Mouse (Mus musculus) MEL (cell line): ENCODE results near the gene Taf6l. TPM values are rescaled to one million over a fixed set of nuclear protein-coding genes. Genes with fewer than 3 reads are reported as not detected.

Source experiments
- DNase-seq: peaks from one replicate; pipeline ENCODE4 v3.0.0; 2011; ENCODE audit warnings: low read depth, low spot score
- H3K27ac ChIP-seq: 2 replicates; pipeline ENCODE4 v1.5.1; 2012; ENCODE audit warnings: low read depth, mild to moderate bottlenecking, control low read depth, low read length, moderate library complexity; ENCODE audit not compliant: control insufficient read depth
- H3K27me3 ChIP-seq, 2 experiments: fragments of 150-350 bp in 1 of 2; sonication (generic) in 1 of 2; 2 replicates each; pipeline ENCODE4 v1.6.1; 2012; ENCODE audit warnings: low read length in 2 of 2, mild to moderate bottlenecking in 2 of 2, improper control_type of control experiment in 1 of 2, moderate library complexity in 1 of 2; ENCODE audit not compliant: insufficient read depth in 2 of 2, control insufficient read depth in 1 of 2
- H3K36me3 ChIP-seq, 2 experiments: 2 replicates each; pipeline ENCODE4 v1.6.1; 2012 to 2014; ENCODE audit warnings: low read length in 2 of 2, improper control_type of control experiment in 1 of 2, inconsistent platforms in 1 of 2, mild to moderate bottlenecking in 1 of 2; ENCODE audit not compliant: insufficient read depth in 2 of 2, control insufficient read depth in 1 of 2
- H3K4me1 ChIP-seq, 2 experiments: fragments of 150-350 bp in 1 of 2; sonication (generic) in 1 of 2; 2 replicates each; pipeline ENCODE4 v1.6.1; 2012; ENCODE audit warnings: low read length in 2 of 2, improper control_type of control experiment in 1 of 2, mild to moderate bottlenecking in 1 of 2; ENCODE audit not compliant: insufficient read depth in 2 of 2, control insufficient read depth in 1 of 2
- H3K4me3 ChIP-seq, 2 experiments: fragments of 150-350 bp in 1 of 2; sonication (generic) in 1 of 2; 2 replicates each; pipeline ENCODE4 v1.5.1; 2012; ENCODE audit warnings: low read depth in 2 of 2, low read length in 2 of 2, mild to moderate bottlenecking in 2 of 2, moderate library complexity in 2 of 2, control low read depth in 1 of 2, improper control_type of control experiment in 1 of 2; ENCODE audit not compliant: control insufficient read depth in 1 of 2, insufficient read depth in 1 of 2
- H3K79me2 ChIP-seq: 2 replicates; pipeline ENCODE4 v1.6.1; 2012; ENCODE audit warnings: mild to moderate bottlenecking, low read length, moderate library complexity; ENCODE audit not compliant: control insufficient read depth, poor library complexity, insufficient read depth
- H3K9ac ChIP-seq: 2 replicates; pipeline ENCODE4 v1.6.1; 2012; ENCODE audit warnings: low read depth, mild to moderate bottlenecking, control low read depth, low read length, moderate library complexity; ENCODE audit not compliant: control insufficient read depth, poor library complexity, severe bottlenecking
- H3K9me3 ChIP-seq: fragments of 150-350 bp; sonication (generic); replicated peaks from 2 replicates; pipeline ENCODE4 v1.6.1; 2012; ENCODE audit warnings: mild to moderate bottlenecking, low read length, improper control_type of control experiment, moderate library complexity; ENCODE audit not compliant: insufficient read depth
- BHLHE40 ChIP-seq: IDR thresholded peaks from 2 replicates; pipeline ENCODE4 v1.6.1; 2012; ENCODE audit warnings: low read depth, mild to moderate bottlenecking, inconsistent platforms, low read length, improper control_type of control experiment, borderline replicate concordance
- CHD1 ChIP-seq: IDR thresholded peaks from 2 replicates; pipeline ENCODE4 v1.6.1; 2012; ENCODE audit warnings: low read depth, mild to moderate bottlenecking, inconsistent platforms, low read length, improper control_type of control experiment
- CHD2 ChIP-seq: IDR thresholded peaks from 2 replicates; pipeline ENCODE4 v1.6.1; 2011; ENCODE audit warnings: low read length, improper control_type of control experiment
- CTCF ChIP-seq, 3 experiments: IDR thresholded peaks in 2 of 3; conservative IDR thresholded peaks in 1 of 3; 2 replicates each; pipeline ENCODE4 v1.5.1; 2011 to 2012; ENCODE audit warnings: low read length in 3 of 3, low read depth in 2 of 3, mild to moderate bottlenecking in 2 of 3, improper control_type of control experiment in 1 of 3, inconsistent platforms in 1 of 3, mixed read lengths in 1 of 3, moderate library complexity in 1 of 3; ENCODE audit not compliant: control insufficient read depth in 1 of 3, insufficient read depth in 1 of 3, poor library complexity in 1 of 3, severe bottlenecking in 1 of 3
- E2F4 ChIP-seq: IDR thresholded peaks from 2 replicates; pipeline ENCODE4 v1.6.1; 2011; ENCODE audit warnings: low read depth, low read length, improper control_type of control experiment, borderline replicate concordance
- ELF1 ChIP-seq: IDR thresholded peaks from 2 replicates; pipeline ENCODE4 v1.6.1; 2014; ENCODE audit warnings: low read depth, mild to moderate bottlenecking, inconsistent platforms, low read length, improper control_type of control experiment, moderate library complexity
- EP300 ChIP-seq, 2 experiments: IDR thresholded peaks; 2 replicates each; pipeline ENCODE4 v1.6.1; 2011; ENCODE audit warnings: improper control_type of control experiment in 2 of 2, low read length in 2 of 2, low read depth in 1 of 2, mild to moderate bottlenecking in 1 of 2
- ETS1 ChIP-seq: IDR thresholded peaks from 2 replicates; pipeline ENCODE4 v1.6.1; 2012; ENCODE audit warnings: low read depth, mild to moderate bottlenecking, inconsistent platforms, low read length, improper control_type of control experiment, moderate library complexity
- GABPA ChIP-seq: IDR thresholded peaks from 2 replicates; pipeline ENCODE4 v1.6.1; 2012; ENCODE audit warnings: low read depth, mild to moderate bottlenecking, inconsistent platforms, low read length, improper control_type of control experiment, moderate library complexity
- GATA1 ChIP-seq: IDR thresholded peaks from 2 replicates; pipeline ENCODE4 v1.6.1; 2011; ENCODE audit warnings: low read depth, low read length, improper control_type of control experiment
- HCFC1 ChIP-seq: IDR thresholded peaks from 2 replicates; pipeline ENCODE4 v1.6.1; 2012; ENCODE audit warnings: low read depth, mild to moderate bottlenecking, inconsistent platforms, low read length, improper control_type of control experiment, moderate library complexity
- JUND ChIP-seq: IDR thresholded peaks from 2 replicates; pipeline ENCODE4 v1.6.1; 2011; ENCODE audit warnings: low read depth, mild to moderate bottlenecking, improper control_type of control experiment, low read length
- KAT2A ChIP-seq: conservative IDR thresholded peaks from 2 replicates; pipeline ENCODE4 v1.6.1; 2012; ENCODE audit warnings: low read depth, low read length, improper control_type of control experiment, inconsistent platforms
- MAX ChIP-seq: IDR thresholded peaks from 2 replicates; pipeline ENCODE4 v1.6.1; 2011; ENCODE audit warnings: low read length, improper control_type of control experiment
- MAZ ChIP-seq: IDR thresholded peaks from 2 replicates; pipeline ENCODE4 v1.6.1; 2012; ENCODE audit warnings: low read depth, mild to moderate bottlenecking, inconsistent platforms, low read length, improper control_type of control experiment
- MEF2A ChIP-seq: IDR thresholded peaks from 2 replicates; pipeline ENCODE4 v1.6.1; 2014; ENCODE audit warnings: low read depth, mild to moderate bottlenecking, inconsistent platforms, low read length, improper control_type of control experiment; ENCODE audit not compliant: poor library complexity, insufficient replicate concordance, severe bottlenecking; ENCODE audit errors: extremely low read depth
- MXI1 ChIP-seq: IDR thresholded peaks from 2 replicates; pipeline ENCODE4 v1.6.1; 2011; ENCODE audit warnings: mild to moderate bottlenecking, low read depth, low read length, improper control_type of control experiment
- MYB ChIP-seq: IDR thresholded peaks from 2 replicates; pipeline ENCODE4 v1.6.1; 2011; ENCODE audit warnings: mild to moderate bottlenecking, low read depth, low read length, improper control_type of control experiment
- MYC ChIP-seq: IDR thresholded peaks from 2 replicates; pipeline ENCODE4 v1.6.1; 2011; ENCODE audit warnings: low read depth, mild to moderate bottlenecking, low read length, improper control_type of control experiment, moderate library complexity
- NELFE ChIP-seq: IDR thresholded peaks from 2 replicates; pipeline ENCODE4 v1.6.1; 2011; ENCODE audit warnings: low read depth, low read length, improper control_type of control experiment
- NRF1 ChIP-seq: IDR thresholded peaks from 2 replicates; pipeline ENCODE4 v1.6.1; 2014; ENCODE audit warnings: low read depth, mild to moderate bottlenecking, inconsistent platforms, low read length, improper control_type of control experiment, moderate library complexity; ENCODE audit not compliant: poor library complexity, insufficient read depth, severe bottlenecking
- POLR2A ChIP-seq, 2 experiments: IDR thresholded peaks; 2 replicates each; pipeline ENCODE4 v1.6.1; 2011 to 2012; ENCODE audit warnings: low read length in 2 of 2, mild to moderate bottlenecking in 2 of 2, control low read depth in 1 of 2, improper control_type of control experiment in 1 of 2, low read depth in 1 of 2, moderate library complexity in 1 of 2; ENCODE audit not compliant: control insufficient read depth in 1 of 2, insufficient read depth in 1 of 2, poor library complexity in 1 of 2
- POLR2AphosphoS2 ChIP-seq: IDR thresholded peaks from 2 replicates; pipeline ENCODE4 v1.6.1; 2011; ENCODE audit warnings: low read length, improper control_type of control experiment
- POLR2AphosphoS5 ChIP-seq: IDR thresholded peaks from 2 replicates; pipeline ENCODE4 v1.6.1; 2012; ENCODE audit warnings: low read depth, borderline replicate concordance, mild to moderate bottlenecking, inconsistent platforms, low read length, moderate library complexity, mixed read lengths
- RAD21 ChIP-seq: IDR thresholded peaks from 2 replicates; pipeline ENCODE4 v1.6.1; 2011; ENCODE audit warnings: mild to moderate bottlenecking, low read depth, low read length, improper control_type of control experiment
- RCOR1 ChIP-seq: IDR thresholded peaks from 2 replicates; pipeline ENCODE4 v1.6.1; 2012; ENCODE audit warnings: low read depth, mild to moderate bottlenecking, inconsistent platforms, low read length, improper control_type of control experiment
- SMC3 ChIP-seq: IDR thresholded peaks from 2 replicates; pipeline ENCODE4 v1.6.1; 2011; ENCODE audit warnings: low read depth, low read length, improper control_type of control experiment
- TAL1 ChIP-seq: IDR thresholded peaks from 2 replicates; pipeline ENCODE4 v1.6.1; 2012; ENCODE audit warnings: mild to moderate bottlenecking, inconsistent platforms, low read length, moderate library complexity, mixed read lengths
- TBP ChIP-seq: IDR thresholded peaks from 2 replicates; pipeline ENCODE4 v1.8.0; 2011; ENCODE audit warnings: low read depth, low read length, improper control_type of control experiment
- TCF12 ChIP-seq: IDR thresholded peaks from 2 replicates; pipeline ENCODE4 v1.6.1; 2014; ENCODE audit warnings: low read depth, mild to moderate bottlenecking, inconsistent platforms, low read length, improper control_type of control experiment, moderate library complexity
- UBTF ChIP-seq: IDR thresholded peaks from 2 replicates; pipeline ENCODE4 v1.6.1; 2012; ENCODE audit warnings: low read depth, mild to moderate bottlenecking, inconsistent platforms, low read length, improper control_type of control experiment, moderate library complexity, borderline replicate concordance; ENCODE audit not compliant: insufficient read depth
- USF1 ChIP-seq: IDR thresholded peaks from 2 replicates; pipeline ENCODE4 v1.6.1; 2014; ENCODE audit warnings: low read depth, mild to moderate bottlenecking, inconsistent platforms, low read length, improper control_type of control experiment, moderate library complexity
- USF2 ChIP-seq, 2 experiments: IDR thresholded peaks; 2 replicates each; pipeline ENCODE4 v1.6.1; 2011 to 2012; ENCODE audit warnings: improper control_type of control experiment in 2 of 2, low read length in 2 of 2, borderline replicate concordance in 1 of 2, inconsistent platforms in 1 of 2, low read depth in 1 of 2, mild to moderate bottlenecking in 1 of 2; ENCODE audit not compliant: insufficient read depth in 1 of 2
- ZC3H11A ChIP-seq: IDR thresholded peaks from 2 replicates; pipeline ENCODE4 v1.6.1; 2012; ENCODE audit warnings: low read depth, mild to moderate bottlenecking, inconsistent platforms, low read length, improper control_type of control experiment
- ZKSCAN1 ChIP-seq: IDR thresholded peaks from 2 replicates; pipeline ENCODE4 v1.6.1; 2012; ENCODE audit warnings: low read depth, mild to moderate bottlenecking, inconsistent platforms, low read length, improper control_type of control experiment, moderate library complexity
- ZMIZ1 ChIP-seq: IDR thresholded peaks from 2 replicates; pipeline ENCODE4 v1.6.1; 2012; ENCODE audit warnings: low read depth, mild to moderate bottlenecking, inconsistent platforms, low read length, improper control_type of control experiment, moderate library complexity
- ZNF384 ChIP-seq: IDR thresholded peaks from 2 replicates; pipeline ENCODE4 v1.6.1; 2012; ENCODE audit warnings: low read depth, mild to moderate bottlenecking, inconsistent platforms, low read length, improper control_type of control experiment
- polyA plus RNA-seq, 2 experiments: library from polyadenylated mRNA; stranded (reverse) in 1 of 2; unstranded in 1 of 2; fragments of >175 nt in 1 of 2; fragments of >200 nt in 1 of 2; gene quantifications; 2 replicates each; pipeline versions ENCODE4 v1.2.1 to v1.2.4; 2012; ENCODE audit warnings: low replicate concordance in 2 of 2, low read depth in 1 of 2; ENCODE audit not compliant: insufficient read length in 2 of 2, insufficient read depth in 1 of 2, missing spikeins in 1 of 2
- total RNA-seq: library from RNA; depleted of rRNA; stranded (reverse); fragments of 300-350 nt; gene quantifications from 2 replicates; pipeline ENCODE4 v1.2.3, GENCODE M21; 2012

Gene Taf6l
- total and polyA plus RNA-seq, 3 experiments, result 18.3 to 25.5 TPM; not detected in 1

DNA sequence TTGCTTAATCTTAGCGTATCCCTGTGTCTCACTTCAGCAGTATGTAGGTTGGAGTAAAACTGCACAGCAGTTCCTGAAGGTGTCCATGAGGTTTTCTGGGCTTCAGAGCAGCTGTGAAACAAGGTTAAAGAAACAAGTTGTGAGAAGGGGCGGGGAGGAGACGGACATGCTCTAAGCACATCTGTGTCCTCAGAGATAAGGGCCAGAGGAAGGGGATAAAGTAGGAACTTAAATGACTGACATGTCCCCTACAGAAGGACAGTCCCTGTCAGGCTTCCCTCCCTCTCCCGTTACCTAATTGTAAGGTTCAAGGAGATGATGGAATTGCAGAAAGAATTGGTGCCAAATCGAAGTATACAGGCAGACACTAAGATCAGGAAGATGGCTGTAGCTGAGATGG lies 13.2 kb downstream of the Taf6l start:
- DNase-seq, result peak; percentile 85
- H3K4me1 ChIP-seq, result peaks cover 0 to 14% of the 10 kb centered on the region in 2 experiments; a peak in 2 of 4 replicates
- peak overlapping the region; percentile 73 to 84 for H3K4me3 ChIP-seq
- peak overlapping the region; percentile 99 for H3K9ac ChIP-seq
- peak overlapping the region; percentile 95 for H3K27ac ChIP-seq
- no peaks in the 10 kb centered on the region for H3K27me3 ChIP-seq
- H3K9me3 ChIP-seq, result no peaks in the 10 kb centered on the region
- H3K36me3 ChIP-seq, result peaks cover 14 to 19% of the 10 kb centered on the region in 2 experiments
- H3K79me2 ChIP-seq, result peaks cover 21% of the 10 kb centered on the region
- TF ChIP-seq NELFE, result no peak
- 0 out of 2 replicates have a peak, but pooled peaks have one; percentile 21 for TF ChIP-seq NRF1
- TF ChIP-seq BHLHE40, result no peak
- TF ChIP-seq TCF12, result peak; percentile 68
- no peak for TF ChIP-seq KAT2A
- no peak for TF ChIP-seq ZC3H11A
- peak; percentile 91 for TF ChIP-seq TAL1
- TF ChIP-seq POLR2A (IDR thresholded peaks at IDR 0.05; ENCODE audit: control insufficient read depth in 1 of 2, insufficient read depth in 1 of 2, low read depth in 1 of 2, low read length in 2 of 2, poor library complexity in 1 of 2), result peak in 1 of 2 experiments; percentile 51; a peak in 2 of 4 replicates
- no peak for TF ChIP-seq ELF1
- TF ChIP-seq ZMIZ1, result no peak; the same call in 1 of the 2 replicates
- TF ChIP-seq GATA1, result peak; percentile 87
- TF ChIP-seq MYB, result no peak
- no peak for TF ChIP-seq ZNF384
- TF ChIP-seq RCOR1, result no peak
- TF ChIP-seq MYC, result peak; percentile 79; the same call in 1 of the 2 replicates
- TF ChIP-seq MXI1, result peak; percentile 84
- TF ChIP-seq USF2 (IDR thresholded peaks at IDR 0.05; ENCODE audit: borderline replicate concordance in 1 of 2, insufficient read depth in 1 of 2, low read depth in 1 of 2, low read length in 2 of 2), result no peak
- TF ChIP-seq RAD21, result no peak
- peak; percentile 82 for TF ChIP-seq POLR2AphosphoS2
- TF ChIP-seq MAX, result no peak
- TF ChIP-seq MAZ, result no peak
- no peak for TF ChIP-seq MEF2A
- TF ChIP-seq CTCF (IDR thresholded peaks at IDR 0.05 in 2 of 3, conservative IDR thresholded peaks at IDR 0.05 in 1 of 3; ENCODE audit: control insufficient read depth in 1 of 3, insufficient read depth in 1 of 3, low read depth in 2 of 3, low read length in 3 of 3, poor library complexity in 1 of 3, severe bottlenecking in 1 of 3), result no peak
- TF ChIP-seq CHD1, result no peak
- TF ChIP-seq TBP, result no peak
- no peak for TF ChIP-seq USF1
- TF ChIP-seq ZKSCAN1, result no peak
- no peak for TF ChIP-seq SMC3
- no peak for TF ChIP-seq JUND
- TF ChIP-seq GABPA, result no peak
- peak; percentile 78 for TF ChIP-seq ETS1
- no peak for TF ChIP-seq E2F4
- TF ChIP-seq CHD2, result no peak
- TF ChIP-seq UBTF, result no peak
- TF ChIP-seq EP300 (IDR thresholded peaks at IDR 0.05; ENCODE audit: low read depth in 1 of 2, low read length in 2 of 2), result peak; percentile 53 to 61; a peak in 3 of 4 replicates
- TF ChIP-seq POLR2AphosphoS5, result 0 out of 2 replicates have a peak, but pooled peaks have one; percentile 25
- TF ChIP-seq HCFC1, result peak; percentile 54; the same call in 1 of the 2 replicates
